18 mouse cellular contexts compared by ENCODE assay signal in genomic region chr10:12975461-12975860, GRCm38 (mm10).
"Had no signal": no experiment of that assay in that cellular context is flagged by ENCODE, and none has a peak within 500 bp of the region (broad histone marks: within the 10 kb centered on the region; RNA-seq: fewer than 3 reads in every experiment).

No protein-coding gene starts in this region.

- ATAC-seq: intestine, embryonic 16.5 days; lung, postnatal 0 days; midbrain, embryonic 15.5 days had no signal

- H3K4me2 ChIP-seq: kidney, embryonic 15.5 days; limb, embryonic 12.5 days; midbrain, embryonic 11.5 days; midbrain, embryonic 15.5 days; neural tube, embryonic 13.5 days had no signal

- H3K27me3 ChIP-seq: kidney, embryonic 15.5 days; limb, embryonic 12.5 days; megakaryocyte, embryonic 14.5 days; midbrain, embryonic 15.5 days; neural tube, embryonic 13.5 days had no signal

- H3K36me3 ChIP-seq: kidney, embryonic 15.5 days; limb, embryonic 12.5 days; midbrain, embryonic 15.5 days; neural tube, embryonic 13.5 days had no signal

- H3K27ac ChIP-seq: kidney, embryonic 15.5 days; limb, embryonic 12.5 days; liver, embryonic 14.5 days; midbrain, embryonic 15.5 days; neural tube, embryonic 13.5 days; stomach, postnatal 0 days had no signal

- H3K9ac ChIP-seq: kidney, embryonic 15.5 days; limb, embryonic 12.5 days; liver, embryonic 14.5 days; midbrain, embryonic 15.5 days; neural tube, embryonic 13.5 days had no signal

- H3K4me1 ChIP-seq: kidney, embryonic 15.5 days; limb, embryonic 12.5 days; midbrain, embryonic 15.5 days; neural tube, embryonic 13.5 days had no signal

- H3K4me3 ChIP-seq: kidney, embryonic 15.5 days; limb, embryonic 12.5 days; megakaryocyte, embryonic 14.5 days; midbrain, embryonic 15.5 days; neural tube, embryonic 13.5 days had no signal

- DNase-seq: kidney, adult 2 months; kidney, postnatal 14 days; layer of hippocampus, postnatal 36 days; liver; lung, adult 2 months; lung, postnatal 36 days; right cerebral cortex, adult 18-20 months; thymus, postnatal 4 days had no signal

- H3K9me3 ChIP-seq: kidney, embryonic 15.5 days; limb, embryonic 12.5 days; midbrain, embryonic 15.5 days; neural tube, embryonic 13.5 days had no signal
